Mouse (Mus musculus): ENCODE data around the gene Tpcn2. TPM values are rescaled to one million over a fixed set of nuclear protein-coding genes. Genes with fewer than 3 reads are reported as not detected.

Gene Tpcn2
- polyA plus RNA-seq, 1 experiment from 2014 or later: 8.8 TPM

GRCm38 (mm10) chr7:145148902-145149301 is 134.9 kb downstream of the Tpcn2 start:
- 80% methylated on average over 4 of the region's 4 CpGs for WGBS

DNA sequence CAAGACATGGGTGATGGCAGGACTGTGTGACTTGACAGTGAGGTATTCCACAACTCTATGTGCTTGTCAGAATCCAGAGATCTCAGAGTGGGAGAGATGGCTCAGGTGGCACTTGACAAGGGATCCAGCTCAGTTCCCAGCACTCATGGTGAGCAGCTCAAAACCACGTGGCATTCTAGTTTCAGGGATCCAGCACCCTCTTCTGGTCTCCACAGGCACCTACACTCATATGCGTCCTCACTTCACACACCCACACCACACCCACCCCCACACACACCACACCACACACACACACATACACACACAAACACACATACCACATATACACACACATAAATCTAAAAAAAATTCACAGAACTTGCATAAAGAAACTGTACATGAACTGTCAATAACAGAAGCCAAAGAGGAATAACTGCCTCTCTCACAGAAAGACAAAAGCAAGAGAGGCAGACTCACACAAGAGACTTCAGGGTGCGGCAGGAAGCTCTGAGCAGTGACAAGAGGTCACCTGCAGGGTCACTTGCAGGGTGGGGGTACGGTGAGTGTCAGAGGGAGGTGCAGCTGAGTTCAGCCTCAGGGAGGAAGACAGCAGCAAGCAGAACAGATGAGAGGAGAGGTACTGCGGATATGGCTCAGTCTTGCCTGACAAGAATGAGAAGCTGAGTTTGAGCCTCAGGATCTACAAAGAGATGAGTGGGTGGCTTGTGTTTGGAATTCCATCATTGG is 135.7 kb downstream of the Tpcn2 start:
- Histone ChIP-seq H3K4me3 (replicated peaks) (no peak overlapping the region), H3K27ac (no peak overlapping the region), H3K4me2 (replicated peaks) (no peak overlapping the region), H3K4me1 (replicated peaks) (0 out of 2 replicates have a peak, but pooled peaks cover 5% of the 10 kb centered on the region), H3K36me3 (no peaks in the 10 kb centered on the region), H3K9ac (no peak overlapping the region), H3K9me3 (no peaks in the 10 kb centered on the region), H3K27me3 (replicated peaks) (no peaks in the 10 kb centered on the region)
- WGBS: 83% methylated on average over 5 of the region's 5 CpGs
- no peak for ATAC-seq

More at GRCm38 (mm10) chr7:145148902-145149301, 134.9 kb downstream of the Tpcn2 start:
- Histone ChIP-seq H3K27ac (no peak overlapping the region), H3K27me3 (replicated peaks) (no peaks in the 10 kb centered on the region), H3K36me3 (no peaks in the 10 kb centered on the region), H3K9me3 (no peaks in the 10 kb centered on the region), H3K4me1 (replicated peaks) (no peaks in the 10 kb centered on the region), H3K4me3 (replicated peaks) (no peak overlapping the region), H3K9ac (no peak overlapping the region), H3K4me2 (replicated peaks) (no peak overlapping the region)
- ATAC-seq: no peak

DNA sequence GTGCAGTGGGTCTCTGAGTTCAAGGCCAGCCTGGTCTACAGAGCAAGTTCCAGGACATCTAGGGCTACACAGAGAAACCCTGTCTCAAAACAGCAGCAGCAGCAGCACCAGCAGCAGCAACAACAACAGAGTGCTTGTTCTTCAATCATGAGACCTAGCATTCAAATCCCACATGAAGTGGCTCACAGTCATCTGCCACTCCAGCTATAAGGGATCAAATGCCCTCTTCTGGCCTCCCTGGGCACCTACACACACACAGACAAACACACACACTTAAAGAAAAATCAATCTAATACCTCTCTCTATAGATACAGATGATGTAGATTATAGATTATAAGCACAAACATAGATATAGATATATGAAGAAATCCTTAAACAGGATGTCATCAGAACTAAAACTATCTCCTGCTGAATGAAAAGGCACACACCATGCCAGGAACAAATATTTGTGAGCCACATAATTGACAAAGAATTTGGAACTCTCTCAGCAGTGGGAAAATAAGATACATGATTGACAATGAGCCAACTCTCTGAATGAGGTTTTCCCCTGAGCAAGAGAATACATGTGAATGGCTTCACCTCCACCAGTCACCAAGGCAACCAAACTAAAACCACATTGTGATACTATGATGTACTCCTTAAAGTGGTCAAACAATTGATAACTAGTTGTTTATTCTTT is 137.4 kb downstream of the Tpcn2 start:
- no peak for ATAC-seq
- Histone ChIP-seq H3K27ac (no peak overlapping the region), H3K4me1 (replicated peaks) (0 out of 2 replicates have a peak, but pooled peaks cover 5% of the 10 kb centered on the region), H3K4me2 (replicated peaks) (no peak overlapping the region), H3K36me3 (no peaks in the 10 kb centered on the region), H3K9me3 (no peaks in the 10 kb centered on the region), H3K9ac (no peak overlapping the region), H3K4me3 (replicated peaks) (no peak overlapping the region), H3K27me3 (replicated peaks) (no peaks in the 10 kb centered on the region)

- Histone ChIP-seq H3K4me1 (replicated peaks) (0 out of 2 replicates have a peak, but pooled peaks cover 5% of the 10 kb centered on the region), H3K27me3 (replicated peaks) (no peaks in the 10 kb centered on the region), H3K4me2 (replicated peaks) (no peak overlapping the region), H3K4me3 (replicated peaks) (no peak overlapping the region), H3K9me3 (no peaks in the 10 kb centered on the region), H3K27ac (no peak overlapping the region), H3K9ac (no peak overlapping the region), H3K36me3 (no peaks in the 10 kb centered on the region)
- ATAC-seq: no peak
- WGBS: 55% methylated on average over 3 of the region's 3 CpGs
These were observed 140.2 kb downstream of the Tpcn2 start for GRCm38 (mm10) chr7:145143502-145144070.

DNA sequence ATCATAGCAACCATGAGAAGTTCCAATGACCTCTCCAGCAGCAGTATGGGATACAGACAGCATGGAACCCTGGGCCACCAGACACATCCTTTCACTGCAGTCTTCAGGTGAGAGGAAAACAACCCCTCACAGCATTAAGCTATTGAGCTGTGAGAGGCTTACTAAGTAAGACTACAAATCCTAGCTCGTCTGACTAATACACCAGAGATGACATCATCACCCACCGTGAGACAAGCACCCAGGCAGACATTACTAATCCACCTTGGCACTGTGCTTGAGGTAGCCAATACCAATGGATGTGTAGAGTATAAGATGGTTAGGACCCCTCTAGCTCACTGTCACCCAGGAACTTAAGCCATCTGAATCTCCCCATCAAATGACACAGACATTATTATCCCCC is 143.2 kb downstream of the Tpcn2 start:
- ATAC-seq: no peak
- 0 out of 2 replicates have a peak, but pooled peaks cover 5% of the 10 kb centered on the region for H3K4me1 ChIP-seq (replicated peaks)
- H3K4me3 ChIP-seq (replicated peaks): no peak overlapping the region
- H3K9me3 ChIP-seq: no peaks in the 10 kb centered on the region
- H3K27ac ChIP-seq: no peak overlapping the region
- H3K36me3 ChIP-seq: no peaks in the 10 kb centered on the region
- H3K9ac ChIP-seq: no peak overlapping the region
- no peak overlapping the region for H3K4me2 ChIP-seq (replicated peaks)
- WGBS: 50% methylated on average over 2 of the region's 2 CpGs
- no peaks in the 10 kb centered on the region for H3K27me3 ChIP-seq (replicated peaks)

DNA sequence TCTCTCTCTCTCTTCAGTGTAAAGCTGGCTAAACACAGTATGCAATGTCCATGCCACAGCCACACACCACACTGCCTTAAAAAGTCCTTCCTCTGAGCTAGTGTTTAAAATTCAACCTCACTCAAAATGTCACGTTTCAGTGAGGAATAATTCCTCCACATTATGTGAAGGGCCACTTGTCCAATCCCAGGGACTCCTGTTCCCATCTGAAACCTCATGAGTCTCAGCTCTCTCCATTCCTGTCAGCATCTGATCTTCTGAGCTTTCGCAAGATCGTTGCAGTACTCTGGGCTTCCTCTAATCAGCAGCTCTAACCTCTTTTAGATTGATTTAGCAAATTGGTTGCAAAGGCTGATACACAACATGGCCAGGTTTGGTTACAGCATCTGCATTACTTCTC is 144.2 kb downstream of the Tpcn2 start:
- H3K36me3 ChIP-seq: no peaks in the 10 kb centered on the region
- H3K4me1 ChIP-seq (replicated peaks): 0 out of 2 replicates have a peak, but pooled peaks cover 5% of the 10 kb centered on the region
- no peak overlapping the region for H3K4me3 ChIP-seq (replicated peaks)
- H3K4me2 ChIP-seq (replicated peaks): no peak overlapping the region
- H3K27ac ChIP-seq: no peak overlapping the region
- no peak for ATAC-seq
- no peaks in the 10 kb centered on the region for H3K9me3 ChIP-seq
- H3K9ac ChIP-seq: no peak overlapping the region
- H3K27me3 ChIP-seq (replicated peaks): no peaks in the 10 kb centered on the region
- WGBS: 89% methylated on average over 3 of the region's 3 CpGs

- Histone ChIP-seq H3K9ac (no peak overlapping the region), H3K4me1 (replicated peaks) (0 out of 2 replicates have a peak, but pooled peaks cover 5% of the 10 kb centered on the region), H3K36me3 (no peaks in the 10 kb centered on the region), H3K27ac (no peak overlapping the region), H3K4me2 (replicated peaks) (no peak overlapping the region), H3K9me3 (no peaks in the 10 kb centered on the region), H3K27me3 (replicated peaks) (no peaks in the 10 kb centered on the region), H3K4me3 (replicated peaks) (no peak overlapping the region)
- no peak for ATAC-seq
- 58% methylated on average over 1 of the region's 1 CpGs for WGBS
These were observed 144.7 kb downstream of the Tpcn2 start for GRCm38 (mm10) chr7:145139100-145139499.

GRCm38 (mm10) chr7:145137871-145138270 is 145.9 kb downstream of the Tpcn2 start:
- H3K27ac ChIP-seq: no peak overlapping the region
- no peaks in the 10 kb centered on the region for H3K27me3 ChIP-seq (replicated peaks)
- ATAC-seq: no peak
- no peak overlapping the region for H3K4me3 ChIP-seq (replicated peaks)
- H3K9me3 ChIP-seq: no peaks in the 10 kb centered on the region
- no peaks in the 10 kb centered on the region for H3K4me1 ChIP-seq (replicated peaks)
- WGBS: 93% methylated on average over 1 of the region's 1 CpGs
- no peak overlapping the region for H3K4me2 ChIP-seq (replicated peaks)
- H3K9ac ChIP-seq: no peak overlapping the region
- no peaks in the 10 kb centered on the region for H3K36me3 ChIP-seq

- H3K36me3 ChIP-seq: no peaks in the 10 kb centered on the region
- H3K9me3 ChIP-seq: no peaks in the 10 kb centered on the region
- no peaks in the 10 kb centered on the region for H3K27me3 ChIP-seq (replicated peaks)
- no peaks in the 10 kb centered on the region for H3K4me1 ChIP-seq (replicated peaks)
- no peak overlapping the region for H3K4me3 ChIP-seq (replicated peaks)
- H3K27ac ChIP-seq: no peak overlapping the region
- ATAC-seq: no peak
- 81% methylated on average over 4 of the region's 4 CpGs for WGBS
- H3K4me2 ChIP-seq (replicated peaks): no peak overlapping the region
- no peak overlapping the region for H3K9ac ChIP-seq
These were observed 147.0 kb downstream of the Tpcn2 start for GRCm38 (mm10) chr7:145136831-145137230.

Other genes with a start within 250 kb of the Tpcn2 start
- gene 1810010D01Rik, start 75.9 kb downstream of the Tpcn2 start, polyA plus RNA-seq (2015; fragmentation: Nextera tagmentation; extraction: Ambion mirVana): 0.59 and 1.2 TPM in 2 replicates
- gene Mrgprf, start 16.8 kb upstream of the Tpcn2 start, polyA plus RNA-seq (2015; fragmentation: Nextera tagmentation; extraction: Ambion mirVana): 1.8 and 2.1 TPM in 2 replicates
- gene Mrgprd, start 30.8 kb upstream of the Tpcn2 start, polyA plus RNA-seq (2015; fragmentation: Nextera tagmentation; extraction: Ambion mirVana): not detected in 2 replicates

All from intestine, embryonic 15.5 days (tissue).